Mouse (Mus musculus) midbrain, embryonic 15.5 days (tissue): ENCODE measurements around the gene Gm45234. TPM values are rescaled to one million over a fixed set of nuclear protein-coding genes. Genes with fewer than 3 reads are reported as not detected.

Experiments used
- ATAC-seq: fragments of 200-750 bp; cut with Nextera tagmentation; replicated peaks from 2 replicates; pipeline ENCODE4 v1.8.0; 2017; ENCODE audit warnings: moderate TSS enrichment
- H3K27ac ChIP-seq: fragments of 300-500 bp; sonication (generic); 2 replicates; pipeline ENCODE4 v1.5.1; 2015; ENCODE audit warnings: mild to moderate bottlenecking, inconsistent platforms
- H3K27me3 ChIP-seq: fragments of 300-500 bp; sonication (generic); replicated peaks from 2 replicates; pipeline ENCODE4 v1.6.1; 2015; ENCODE audit warnings: inconsistent platforms
- H3K36me3 ChIP-seq: fragments of 300-500 bp; sonication (generic); replicated peaks from 2 replicates; pipeline ENCODE4 v1.6.1; 2015; ENCODE audit warnings: inconsistent platforms
- H3K4me1 ChIP-seq: fragments of 300-500 bp; sonication (generic); 2 replicates; pipeline ENCODE4 v1.6.1; 2015; ENCODE audit warnings: inconsistent platforms
- H3K4me2 ChIP-seq: fragments of 300-500 bp; sonication (generic); 2 replicates; pipeline ENCODE4 v1.6.1; 2015; ENCODE audit warnings: inconsistent platforms, mild to moderate bottlenecking, moderate library complexity
- H3K4me3 ChIP-seq: fragments of 300-500 bp; sonication (generic); 2 replicates; pipeline ENCODE4 v1.5.1; 2015; ENCODE audit warnings: mild to moderate bottlenecking, inconsistent platforms
- H3K9ac ChIP-seq: fragments of 300-500 bp; sonication (generic); 2 replicates; pipeline ENCODE4 v1.6.1; 2015; ENCODE audit warnings: mild to moderate bottlenecking, inconsistent platforms
- H3K9me3 ChIP-seq: fragments of 300-500 bp; sonication (generic); 2 replicates; pipeline ENCODE4 v1.6.1; 2016; ENCODE audit warnings: inconsistent platforms
- WGBS: fragments of 180-500 bp; shearing (Covaris S2); methylation state at CpG from one replicate; pipeline ENCODE4 v1.1.7; 2015; ENCODE audit warnings: mixed read lengths; 5-methylcytosine and 5-hydroxymethylcytosine counted together
- polyA plus RNA-seq: library from polyadenylated mRNA; unstranded; fragments of >200 nt; fragmentation: Nextera tagmentation; extraction: Ambion mirVana; gene quantifications from 2 replicates; pipeline ENCODE4 v1.2.1, GENCODE M21; 2015

Gm45234 gene
- polyA plus RNA-seq, 1 experiment from 2014 or later: not detected

- no peak overlapping the region for H3K27ac ChIP-seq
- H3K27me3 ChIP-seq: no peaks in the 10 kb centered on the region
- no peak for ATAC-seq
- no peak overlapping the region for H3K9ac ChIP-seq
- no peaks in the 10 kb centered on the region for H3K9me3 ChIP-seq
- no peak overlapping the region for H3K4me2 ChIP-seq
- H3K4me3 ChIP-seq: no peak overlapping the region
- no peaks in the 10 kb centered on the region for H3K36me3 ChIP-seq
- H3K4me1 ChIP-seq: no peaks in the 10 kb centered on the region
- WGBS: 54% methylated on average over 19 of the region's 19 CpGs
Measured at GRCm38 (mm10) chr6:124732476-124733370, 23.1 kb downstream of the Gm45234 start.

- WGBS: 92% methylated on average over 7 of the region's 7 CpGs
- Histone ChIP-seq H3K27me3 (no peaks in the 10 kb centered on the region), H3K9me3 (no peaks in the 10 kb centered on the region), H3K9ac (no peak overlapping the region), H3K4me2 (no peak overlapping the region), H3K36me3 (no peaks in the 10 kb centered on the region), H3K27ac (no peak overlapping the region), H3K4me3 (no peak overlapping the region), H3K4me1 (no peaks in the 10 kb centered on the region)
- ATAC-seq: no peak
Measured at GRCm38 (mm10) chr6:124731038-124731437, 24.8 kb downstream of the Gm45234 start.

GRCm38 (mm10) chr6:124729850-124730705 is 25.7 kb downstream of the Gm45234 start:
- no peak for ATAC-seq
- Histone ChIP-seq H3K4me1 (no peaks in the 10 kb centered on the region), H3K36me3 (no peaks in the 10 kb centered on the region), H3K4me3 (no peak overlapping the region), H3K27me3 (no peaks in the 10 kb centered on the region), H3K4me2 (no peak overlapping the region), H3K9ac (no peak overlapping the region), H3K9me3 (no peaks in the 10 kb centered on the region), H3K27ac (no peak overlapping the region)
- 86% methylated on average over 8 of the region's 8 CpGs for WGBS

GRCm38 (mm10) chr6:124728621-124729020 is 27.2 kb downstream of the Gm45234 start:
- 85% methylated on average over 10 of the region's 10 CpGs for WGBS

GRCm38 (mm10) chr6:124724472-124724871 is 31.3 kb downstream of the Gm45234 start:
- 93% methylated on average over 10 of the region's 10 CpGs for WGBS
- Histone ChIP-seq H3K36me3 (no peaks in the 10 kb centered on the region), H3K4me2 (no peak overlapping the region), H3K4me3 (no peak overlapping the region), H3K27ac (no peak overlapping the region), H3K27me3 (no peaks in the 10 kb centered on the region), H3K9ac (no peak overlapping the region), H3K4me1 (no peaks in the 10 kb centered on the region), H3K9me3 (no peaks in the 10 kb centered on the region)
- ATAC-seq: no peak

More at GRCm38 (mm10) chr6:124728621-124729020, 27.2 kb downstream of the Gm45234 start:
- Histone ChIP-seq H3K9ac (no peak overlapping the region), H3K4me1 (no peaks in the 10 kb centered on the region), H3K36me3 (no peaks in the 10 kb centered on the region), H3K4me2 (no peak overlapping the region), H3K4me3 (no peak overlapping the region), H3K27me3 (no peaks in the 10 kb centered on the region), H3K27ac (no peak overlapping the region), H3K9me3 (no peaks in the 10 kb centered on the region)
- no peak for ATAC-seq

- no peak overlapping the region for H3K27ac ChIP-seq
- no peaks in the 10 kb centered on the region for H3K4me1 ChIP-seq
- WGBS: 85% methylated on average over 8 of the region's 8 CpGs
- H3K27me3 ChIP-seq: no peaks in the 10 kb centered on the region
- no peak for ATAC-seq
- H3K36me3 ChIP-seq: no peaks in the 10 kb centered on the region
- H3K9me3 ChIP-seq: no peaks in the 10 kb centered on the region
- H3K9ac ChIP-seq: no peak overlapping the region
- no peak overlapping the region for H3K4me2 ChIP-seq
- H3K4me3 ChIP-seq: no peak overlapping the region
Measured at GRCm38 (mm10) chr6:124723541-124723940, 32.3 kb downstream of the Gm45234 start.

- Histone ChIP-seq H3K9ac (no peak overlapping the region), H3K4me1 (no peaks in the 10 kb centered on the region), H3K4me2 (no peak overlapping the region), H3K36me3 (no peaks in the 10 kb centered on the region), H3K4me3 (no peak overlapping the region), H3K27ac (no peak overlapping the region), H3K27me3 (no peaks in the 10 kb centered on the region), H3K9me3 (no peaks in the 10 kb centered on the region)
- ATAC-seq: no peak
- 86% methylated on average over 6 of the region's 6 CpGs for WGBS
Measured at GRCm38 (mm10) chr6:124722876-124723473, 32.8 kb downstream of the Gm45234 start.

GRCm38 (mm10) chr6:124720904-124721303 is 34.9 kb downstream of the Gm45234 start:
- H3K9me3 ChIP-seq: no peaks in the 10 kb centered on the region
- no peaks in the 10 kb centered on the region for H3K4me1 ChIP-seq
- no peak overlapping the region for H3K4me2 ChIP-seq
- H3K27ac ChIP-seq: no peak overlapping the region
- no peaks in the 10 kb centered on the region for H3K27me3 ChIP-seq
- H3K4me3 ChIP-seq: no peak overlapping the region
- H3K36me3 ChIP-seq: peaks cover 14% of the 10 kb centered on the region
- 69% methylated on average over 11 of the region's 11 CpGs for WGBS
- no peak overlapping the region for H3K9ac ChIP-seq
- ATAC-seq: no peak

- Histone ChIP-seq H3K4me3 (no peak overlapping the region), H3K4me1 (no peaks in the 10 kb centered on the region), H3K36me3 (peaks cover 25% of the 10 kb centered on the region), H3K27me3 (no peaks in the 10 kb centered on the region), H3K9me3 (no peaks in the 10 kb centered on the region), H3K27ac (no peak overlapping the region), H3K9ac (no peak overlapping the region), H3K4me2 (no peak overlapping the region)
- no peak for ATAC-seq
- 75% methylated on average over 7 of the region's 7 CpGs for WGBS
Measured at GRCm38 (mm10) chr6:124719354-124719978, 36.4 kb downstream of the Gm45234 start.

GRCm38 (mm10) chr6:124718703-124719102 is 37.1 kb downstream of the Gm45234 start:
- ATAC-seq: no peak
- no peaks in the 10 kb centered on the region for H3K27me3 ChIP-seq
- peaks cover 7% of the 10 kb centered on the region for H3K4me1 ChIP-seq
- no peak overlapping the region for H3K27ac ChIP-seq
- H3K4me3 ChIP-seq: no peak overlapping the region
- WGBS: 66% methylated on average over 15 of the region's 16 CpGs
- peaks cover 25% of the 10 kb centered on the region for H3K36me3 ChIP-seq
- no peak overlapping the region for H3K9ac ChIP-seq
- no peaks in the 10 kb centered on the region for H3K9me3 ChIP-seq
- no peak overlapping the region for H3K4me2 ChIP-seq

- Histone ChIP-seq H3K9ac (no peak overlapping the region), H3K36me3 (peaks cover 25% of the 10 kb centered on the region)
- WGBS: 89% methylated on average over 13 of the region's 13 CpGs
Measured at GRCm38 (mm10) chr6:124717968-124718367, 37.9 kb downstream of the Gm45234 start.

More at GRCm38 (mm10) chr6:124717968-124718367, 37.9 kb downstream of the Gm45234 start:
- no peaks in the 10 kb centered on the region for H3K27me3 ChIP-seq
- H3K4me1 ChIP-seq: peaks cover 14% of the 10 kb centered on the region
- H3K4me3 ChIP-seq: no peak overlapping the region
- H3K9me3 ChIP-seq: no peaks in the 10 kb centered on the region
- no peak for ATAC-seq
- no peak overlapping the region for H3K27ac ChIP-seq
- H3K4me2 ChIP-seq: no peak overlapping the region
